Mouse (Mus musculus) megakaryocyte progenitor cell, adult 5-6 weeks (primary cell): ENCODE measurements around the gene Gpr132. TPM values are rescaled to one million over a fixed set of nuclear protein-coding genes. Genes with fewer than 3 reads are reported as not detected.

Experiments used
- total RNA-seq, 2 experiments: library from RNA; stranded (forward) in 1 of 2; stranded (reverse) in 1 of 2; fragments of 157-497, 149-512 nt in 1 of 2; fragments of 200-1000 nt in 1 of 2; gene quantifications; 2 replicates each; pipeline versions ENCODE4 v1.2.3 to v1.2.4; 2015 to 2017

Gpr132 gene
- total RNA-seq, 2 experiments from 2014 or later: 6.1 to 14.1 TPM

Other genes starting within 250 kb of the Gpr132 start
- 113 and 131 TPM in 2 replicates for gene Adssl1, start 248.2 kb downstream of the Gpr132 start, total RNA-seq (2015)
- gene Adssl1, start 248.2 kb downstream of the Gpr132 start, total RNA-seq (2017): 113 and 126 TPM in 2 replicates
- gene Siva1, start 223.5 kb downstream of the Gpr132 start, total RNA-seq (2015): 163 and 168 TPM in 2 replicates
- gene Siva1, start 223.5 kb downstream of the Gpr132 start, total RNA-seq (2017): 291 and 325 TPM in 2 replicates
- 84.3 and 85.6 TPM in 2 replicates for gene Akt1, start 193.3 kb downstream of the Gpr132 start, total RNA-seq (2015)
- gene Akt1, start 193.3 kb downstream of the Gpr132 start, total RNA-seq (2017): 74.8 and 96.1 TPM in 2 replicates
- gene Zbtb42, start 189.4 kb downstream of the Gpr132 start, total RNA-seq (2015): 1.8 and 2.1 TPM in 2 replicates
- 0.54 and 0.92 TPM in 2 replicates for gene Zbtb42, start 189.4 kb downstream of the Gpr132 start, total RNA-seq (2017)
- 0.59 and 2.1 TPM in 2 replicates for gene Cep170b, start 147.8 kb downstream of the Gpr132 start, total RNA-seq (2015)
- gene Cep170b, start 147.8 kb downstream of the Gpr132 start, total RNA-seq (2017): 1.1 and 4.7 TPM in 2 replicates
- 26.6 and 48.3 TPM in 2 replicates for gene Pld4, start 107.6 kb downstream of the Gpr132 start, total RNA-seq (2015)
- gene Pld4, start 107.6 kb downstream of the Gpr132 start, total RNA-seq (2017): 16.4 and 26.7 TPM in 2 replicates
- not detected in 2 replicates for gene Ahnak2, start 65.6 kb downstream of the Gpr132 start, total RNA-seq (2015)
- not detected in 2 replicates for gene Ahnak2, start 65.6 kb downstream of the Gpr132 start, total RNA-seq (2017)
- 0.39 and 0.52 TPM in 2 replicates for gene Clba1, start 59.3 kb downstream of the Gpr132 start, total RNA-seq (2015)
- 0.87 and 1.0 TPM in 2 replicates for gene Clba1, start 59.3 kb downstream of the Gpr132 start, total RNA-seq (2017)
- 64.3 and 68.9 TPM in 2 replicates for gene Cdca4, start 38.8 kb downstream of the Gpr132 start, total RNA-seq (2015)
- 56.8 and 63.6 TPM in 2 replicates for gene Cdca4, start 38.8 kb downstream of the Gpr132 start, total RNA-seq (2017)
- 0.64 and 0.78 TPM in 2 replicates for gene Jag2, start 61.5 kb upstream of the Gpr132 start, total RNA-seq (2015)
- gene Jag2, start 61.5 kb upstream of the Gpr132 start, total RNA-seq (2017): 2.4 and 4.5 TPM in 2 replicates
- 12.6 and 13.4 TPM in 2 replicates for gene Nudt14, start 73.9 kb upstream of the Gpr132 start, total RNA-seq (2015)
- 14.8 TPM in 2 replicates for gene Nudt14, start 73.9 kb upstream of the Gpr132 start, total RNA-seq (2017)
- 7.7 and 9.5 TPM in 2 replicates for gene Btbd6, start 108.3 kb upstream of the Gpr132 start, total RNA-seq (2015)
- gene Btbd6, start 108.3 kb upstream of the Gpr132 start, total RNA-seq (2017): 5.2 and 6.4 TPM in 2 replicates
- gene Brf1, start 132.5 kb upstream of the Gpr132 start, total RNA-seq (2015): 24.0 and 29.3 TPM in 2 replicates
- gene Brf1, start 132.5 kb upstream of the Gpr132 start, total RNA-seq (2017): 27.2 and 39.0 TPM in 2 replicates
- 16.2 and 16.8 TPM in 2 replicates for gene Pacs2, start 146.3 kb upstream of the Gpr132 start, total RNA-seq (2015)
- 9.2 and 10.0 TPM in 2 replicates for gene Pacs2, start 146.3 kb upstream of the Gpr132 start, total RNA-seq (2017)
- 0.27 TPM in 1 of 2 replicates, not detected in the other for gene Tex22, start 206.3 kb upstream of the Gpr132 start, total RNA-seq (2015)
- gene Tex22, start 206.3 kb upstream of the Gpr132 start, total RNA-seq (2017): 0.17 TPM in 1 of 2 replicates, not detected in the other
- gene Mta1, start 230.1 kb upstream of the Gpr132 start, total RNA-seq (2015): 61.2 and 66.3 TPM in 2 replicates
- 32.4 TPM in 2 replicates for gene Mta1, start 230.1 kb upstream of the Gpr132 start, total RNA-seq (2017)